ENCODE assay signal across 9 mouse cellular contexts in the genomic region with DNA sequence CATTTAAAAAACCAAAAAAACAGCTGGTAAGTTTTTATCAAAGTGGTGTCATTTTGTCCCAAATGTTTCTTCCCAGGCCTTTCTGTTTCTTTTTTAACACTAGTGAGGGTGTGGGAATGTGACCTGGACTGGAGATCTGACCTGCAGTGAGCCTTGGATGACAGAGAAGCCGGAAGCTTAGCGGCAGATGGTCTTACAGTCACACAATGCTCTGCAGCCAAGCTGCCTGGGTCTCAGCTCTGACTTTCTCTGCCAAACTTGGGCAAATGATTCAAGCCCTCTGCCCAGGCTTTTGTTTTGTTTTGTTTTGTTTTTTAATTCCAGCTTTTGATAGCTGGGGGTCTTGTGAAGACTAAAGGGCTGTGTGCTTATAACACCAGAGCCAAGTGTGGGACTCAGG. TPM values are rescaled to one million over a fixed set of nuclear protein-coding genes. Genes with fewer than 3 reads are reported as not detected.
DNase-seq lines count a peak whose midpoint lies in the region; ATAC-seq and TF ChIP-seq lines count a peak whose summit lies in the region.
"Had no signal": no experiment of that assay in that cellular context is flagged by ENCODE, and none has a peak within 500 bp of the region (broad histone marks: within the 10 kb centered on the region; RNA-seq: fewer than 3 reads in every experiment).

No protein-coding gene starts in this region.

- TF ChIP-seq CTCF in testis, adult 2 months (IDR thresholded peaks at IDR 0.05; ENCODE audit: control insufficient read depth, insufficient read depth, insufficient replicate concordance, low read depth, low read length): no peak
- TF ChIP-seq CTCF in kidney, postnatal 0 days (IDR thresholded peaks at IDR 0.05; ENCODE audit: low read depth): no peak
- no peak for TF ChIP-seq CTCF in left cerebral cortex, adult 2 months (IDR thresholded peaks at IDR 0.05)

- H3K27me3 ChIP-seq in heart, embryonic 12.5 days (replicated peaks): no peaks in the 10 kb centered on the region
- H3K27me3 ChIP-seq in testis, adult 2 months (ENCODE audit: control insufficient read depth, insufficient read depth, low read length): no peaks in the 10 kb centered on the region
- no peaks in the 10 kb centered on the region for H3K27me3 ChIP-seq in kidney, postnatal 0 days (ENCODE audit: insufficient read depth, low read length)
- H3K27me3 ChIP-seq in stomach, embryonic 16.5 days (ENCODE audit: control insufficient read depth, insufficient read depth, low read length): no peaks in the 10 kb centered on the region
- H3K27me3 ChIP-seq: embryonic facial prominence, embryonic 15.5 days had no signal

- no peak overlapping the region for H3K9ac ChIP-seq in heart, embryonic 12.5 days
- H3K9ac ChIP-seq in kidney, postnatal 0 days (ENCODE audit: low read depth, low read length): no peak overlapping the region
- H3K9ac ChIP-seq in stomach, embryonic 16.5 days (ENCODE audit: low read length): no peak overlapping the region
- H3K9ac ChIP-seq: embryonic facial prominence, embryonic 15.5 days had no signal

- TF ChIP-seq POLR2A in testis, adult 2 months (IDR thresholded peaks at IDR 0.05; ENCODE audit: control insufficient read depth, low read depth, low read length): no peak

- H3K36me3 ChIP-seq in heart, embryonic 12.5 days: peaks cover 55% of the 10 kb centered on the region
- no peaks in the 10 kb centered on the region for H3K36me3 ChIP-seq in testis, adult 2 months (ENCODE audit: control insufficient read depth, insufficient read depth, low read length)
- peaks cover 9% of the 10 kb centered on the region; the same call in 1 of the 2 replicates for H3K36me3 ChIP-seq in kidney, postnatal 0 days (ENCODE audit: insufficient read depth, low read length)
- H3K36me3 ChIP-seq in stomach, embryonic 16.5 days (ENCODE audit: control insufficient read depth, insufficient read depth, low read length): peaks cover 4% of the 10 kb centered on the region; the same call in 1 of the 2 replicates

- H3K9me3 ChIP-seq in heart, embryonic 12.5 days (replicated peaks): no peaks in the 10 kb centered on the region
- H3K9me3 ChIP-seq in kidney, postnatal 0 days (replicated peaks; ENCODE audit: low read length): no peaks in the 10 kb centered on the region
- H3K9me3 ChIP-seq in stomach, embryonic 16.5 days (replicated peaks; ENCODE audit: control insufficient read depth, low read length): no peaks in the 10 kb centered on the region
- H3K9me3 ChIP-seq: embryonic facial prominence, embryonic 15.5 days had no signal

- intact Hi-C loops in left cerebral cortex, adult 2 months (cut with DNase I): no loop called here

- no peak for ATAC-seq in heart, embryonic 12.5 days (ENCODE audit: insufficient number of reproducible peaks, low FRiP score)
- no peak for ATAC-seq in kidney, postnatal 0 days (replicated peaks; ENCODE audit: low FRiP score, low read depth)
- no peak for ATAC-seq in stomach, embryonic 16.5 days (ENCODE audit: insufficient read depth, low FRiP score)
- ATAC-seq in inflammation-experienced regulatory T-cells, adult 6 months: no peak

- DNase-seq in heart, adult 11 months: peak; percentile 94
- no peak for DNase-seq in testis, postnatal 14 days (ENCODE audit: low spot score)
- DNase-seq in kidney, postnatal 0 days (ENCODE audit: low spot score): peak; percentile 38
- no peak for DNase-seq in left cerebral cortex, adult 2 months (ENCODE audit: extremely low spot score in 1 of 2, low spot score in 2 of 2)

- H3K4me2 ChIP-seq in heart, embryonic 12.5 days: no peak overlapping the region
- H3K4me2 ChIP-seq in kidney, postnatal 0 days (ENCODE audit: low read length): no peak overlapping the region
- 0 out of 2 replicates have a peak overlapping the region, but pooled peaks have one; percentile 2 for H3K4me2 ChIP-seq in stomach, embryonic 16.5 days (ENCODE audit: low read depth, low read length)
- H3K4me2 ChIP-seq: embryonic facial prominence, embryonic 15.5 days had no signal

- no peak overlapping the region for H3K27ac ChIP-seq in heart, embryonic 12.5 days (ENCODE audit: poor library complexity, severe bottlenecking)
- peak overlapping the region; percentile 54 for H3K27ac ChIP-seq in testis, adult 2 months (ENCODE audit: control insufficient read depth, insufficient read depth, low read depth, low read length)
- peak overlapping the region; percentile 52; the same call in 1 of the 2 replicates for H3K27ac ChIP-seq in kidney, postnatal 0 days
- peak overlapping the region; percentile 53 for H3K27ac ChIP-seq in stomach, embryonic 16.5 days (ENCODE audit: low read length)
- no peak overlapping the region for H3K27ac ChIP-seq in left cerebral cortex, adult 2 months
- H3K27ac ChIP-seq: embryonic facial prominence, embryonic 15.5 days had no signal

- H3K4me3 ChIP-seq in heart, embryonic 12.5 days: no peak overlapping the region
- H3K4me3 ChIP-seq in testis, adult 2 months (ENCODE audit: control insufficient read depth, low read depth, low read length): no peak overlapping the region
- no peak overlapping the region for H3K4me3 ChIP-seq in kidney, postnatal 0 days (replicated peaks; ENCODE audit: low read depth, low read length)
- H3K4me3 ChIP-seq in stomach, embryonic 16.5 days (replicated peaks; ENCODE audit: low read length): no peak overlapping the region
- H3K4me3 ChIP-seq in left cerebral cortex, adult 2 months: no peak overlapping the region
- H3K4me3 ChIP-seq: embryonic facial prominence, embryonic 15.5 days had no signal

- 85% methylated on average over 2 of the region's 2 CpGs for WGBS in heart, embryonic 12.5 days
- WGBS in kidney, postnatal 0 days: 42% methylated on average over 2 of the region's 2 CpGs
- WGBS in stomach, embryonic 16.5 days: 48% methylated on average over 2 of the region's 2 CpGs

- peaks cover 28% of the 10 kb centered on the region for H3K4me1 ChIP-seq in heart, embryonic 12.5 days (replicated peaks)
- H3K4me1 ChIP-seq in testis, adult 2 months (ENCODE audit: control insufficient read depth, insufficient read depth, low read length): peaks cover 3% of the 10 kb centered on the region
- H3K4me1 ChIP-seq in kidney, postnatal 0 days (replicated peaks; ENCODE audit: insufficient read depth, low read length): peaks cover 4% of the 10 kb centered on the region
- peaks cover 18% of the 10 kb centered on the region for H3K4me1 ChIP-seq in stomach, embryonic 16.5 days (ENCODE audit: control insufficient read depth, insufficient read depth, low read length)

RNA-seq across cellular contexts. Expression of a gene that starts 4.6 kb away (rescaled TPM):
- 58.9 and 64.1 TPM in 2 replicates for polyA plus RNA-seq in heart, embryonic 12.5 days (2016; fragmentation: Nextera tagmentation; extraction: Ambion mirVana)
- 10.9 and 20.3 TPM in 2 replicates for polyA plus RNA-seq in testis, adult 2 months (2012; rRNA removed)
- polyA plus RNA-seq in kidney, postnatal 0 days (2015; fragmentation: Nextera tagmentation; extraction: Ambion mirVana): 14.2 and 15.4 TPM in 2 replicates
- polyA plus RNA-seq in stomach, embryonic 16.5 days (2015; fragmentation: Nextera tagmentation; extraction: Ambion mirVana): 43.9 and 47.3 TPM in 2 replicates
- total RNA-seq in left cerebral cortex, adult 2 months (2021): 10 to 100 TPM; 49.2 to 53.7 TPM
- polyA plus RNA-seq in inflammation-experienced regulatory T-cells, adult 6 months (2017; shearing (Covaris generic)): 1 to 10 TPM in 1 of 3 experiments, under 1 TPM in 1, not detected in 1; 0.12 to 1.1 TPM

RNA-seq across cellular contexts. Expression of a gene that starts 35.0 kb away (rescaled TPM):
- 233 and 248 TPM in 2 replicates for polyA plus RNA-seq in heart, embryonic 12.5 days (2016; fragmentation: Nextera tagmentation; extraction: Ambion mirVana)
- 4.2 and 7.1 TPM in 2 replicates for polyA plus RNA-seq in testis, adult 2 months (2012; rRNA removed)
- 351 and 354 TPM in 2 replicates for polyA plus RNA-seq in kidney, postnatal 0 days (2015; fragmentation: Nextera tagmentation; extraction: Ambion mirVana)
- polyA plus RNA-seq in stomach, embryonic 16.5 days (2015; fragmentation: Nextera tagmentation; extraction: Ambion mirVana): 244 and 263 TPM in 2 replicates
- total RNA-seq in left cerebral cortex, adult 2 months (2021): 100 to 1,000 TPM; 108 to 115 TPM
- 100 to 1,000 TPM; 304 to 401 (median 325) TPM for polyA plus RNA-seq in inflammation-experienced regulatory T-cells, adult 6 months (2017; shearing (Covaris generic))

RNA-seq across cellular contexts. Expression of a gene that starts 37.0 kb away (rescaled TPM):
- polyA plus RNA-seq in heart, embryonic 12.5 days (2016; fragmentation: Nextera tagmentation; extraction: Ambion mirVana): 17.6 and 18.3 TPM in 2 replicates
- 252 and 509 TPM in 2 replicates for polyA plus RNA-seq in testis, adult 2 months (2012; rRNA removed)
- polyA plus RNA-seq in kidney, postnatal 0 days (2015; fragmentation: Nextera tagmentation; extraction: Ambion mirVana): 28.2 and 28.5 TPM in 2 replicates
- 21.8 and 24.1 TPM in 2 replicates for polyA plus RNA-seq in stomach, embryonic 16.5 days (2015; fragmentation: Nextera tagmentation; extraction: Ambion mirVana)
- total RNA-seq in left cerebral cortex, adult 2 months (2021): 10 to 100 TPM; 23.3 to 25.1 TPM
- 10 to 100 TPM; 42.9 to 51.1 (median 50.9) TPM for polyA plus RNA-seq in inflammation-experienced regulatory T-cells, adult 6 months (2017; shearing (Covaris generic))

RNA-seq across cellular contexts. Expression of a gene that starts 37.0 kb away (rescaled TPM):
- 1.3 TPM in 2 replicates for polyA plus RNA-seq in heart, embryonic 12.5 days (2016; fragmentation: Nextera tagmentation; extraction: Ambion mirVana)
- polyA plus RNA-seq in testis, adult 2 months (2012; rRNA removed): 19.2 and 19.9 TPM in 2 replicates
- 2.1 and 2.4 TPM in 2 replicates for polyA plus RNA-seq in kidney, postnatal 0 days (2015; fragmentation: Nextera tagmentation; extraction: Ambion mirVana)
- polyA plus RNA-seq in stomach, embryonic 16.5 days (2015; fragmentation: Nextera tagmentation; extraction: Ambion mirVana): 1.00 and 1.6 TPM in 2 replicates
- total RNA-seq in left cerebral cortex, adult 2 months (2021): 1 to 10 TPM; 2.8 to 3.3 TPM
- 1 to 10 TPM; 3.8 to 4.6 (median 4.3) TPM for polyA plus RNA-seq in inflammation-experienced regulatory T-cells, adult 6 months (2017; shearing (Covaris generic))

RNA-seq across cellular contexts. Expression of a gene that starts 59.0 kb away (rescaled TPM):
- polyA plus RNA-seq in heart, embryonic 12.5 days (2016; fragmentation: Nextera tagmentation; extraction: Ambion mirVana): 33.6 and 37.1 TPM in 2 replicates
- polyA plus RNA-seq in testis, adult 2 months (2012; rRNA removed): 1.8 and 2.1 TPM in 2 replicates
- 45.8 and 47.0 TPM in 2 replicates for polyA plus RNA-seq in kidney, postnatal 0 days (2015; fragmentation: Nextera tagmentation; extraction: Ambion mirVana)
- 36.8 and 36.9 TPM in 2 replicates for polyA plus RNA-seq in stomach, embryonic 16.5 days (2015; fragmentation: Nextera tagmentation; extraction: Ambion mirVana)
- 10 to 100 TPM; 13.5 to 15.2 TPM for total RNA-seq in left cerebral cortex, adult 2 months (2021)
- 10 to 100 TPM; 63.9 to 71.4 (median 69.6) TPM for polyA plus RNA-seq in inflammation-experienced regulatory T-cells, adult 6 months (2017; shearing (Covaris generic))

Comparison
In these comparisons a context has a peak if more than half of its experiments do, and no peak if none do; other contexts are left out.
1. DNase-seq: peak in heart, adult 11 months (single experiment) and kidney, postnatal 0 days (single experiment); none in testis, postnatal 14 days (single experiment) and left cerebral cortex, adult 2 months (0 of 2).
2. H3K27ac ChIP-seq: peak in testis, adult 2 months (single experiment), kidney, postnatal 0 days (single experiment) and stomach, embryonic 16.5 days (single experiment); none in heart, embryonic 12.5 days (single experiment) and left cerebral cortex, adult 2 months (single experiment).
3. RNA of a gene that starts 35.0 kb away (polyA plus RNA-seq): 351 to 354 TPM in kidney, postnatal 0 days, 304 to 401 TPM in inflammation-experienced regulatory T-cells, adult 6 months, 244 to 263 TPM in stomach, embryonic 16.5 days and 233 to 248 TPM in heart, embryonic 12.5 days; 4.2 to 7.1 TPM in testis, adult 2 months; every median in the first group is over 10 times any median in the second.